Mouse (Mus musculus): ENCODE data around the gene Wdr61.

DNA sequence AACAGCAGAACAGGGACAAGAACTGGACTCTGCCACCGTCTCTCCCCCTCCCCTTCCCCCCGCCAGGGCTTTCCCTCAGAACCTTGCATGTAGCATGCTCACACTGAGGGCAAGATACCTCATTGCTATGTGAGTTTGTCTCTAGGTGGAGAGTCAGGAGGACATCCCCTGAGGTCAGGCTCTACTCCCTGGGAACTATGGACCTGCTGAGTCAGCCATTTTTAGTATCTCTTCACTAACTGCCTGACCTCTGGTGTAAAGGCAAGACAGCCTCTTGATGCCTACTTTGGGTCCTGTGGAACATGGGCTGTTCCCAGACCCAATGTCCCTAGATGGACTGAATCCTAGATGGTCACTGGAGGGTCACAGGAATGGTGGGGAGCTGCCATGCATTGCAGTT, 17.4 kb upstream of the Wdr61 start:
- no peak for TF ChIP-seq CTCF (IDR thresholded peaks at IDR 0.05; ENCODE audit: low read depth)
- TF ChIP-seq EP300 (IDR thresholded peaks at IDR 0.05; ENCODE audit: low read depth): no peak

All from liver, embryonic 14.5 days (tissue).